Mouse (Mus musculus): Measurements from ENCODE around the gene Apoa2.

Gene Apoa2

GRCm38 (mm10) chr1:171262594-171263130 lies 37.8 kb downstream of the Apoa2 start:
- DNase-seq (ENCODE audit: low spot score): peak; percentile 29

GRCm38 (mm10) chr1:171263185-171263611 lies 38.3 kb downstream of the Apoa2 start:
- peak; percentile 64 for DNase-seq (ENCODE audit: low spot score)

GRCm38 (mm10) chr1:171263666-171264461 lies 39.0 kb downstream of the Apoa2 start:
- no peak for DNase-seq (ENCODE audit: low spot score)

- DNase-seq (ENCODE audit: low spot score): no peak
Measured at GRCm38 (mm10) chr1:171265971-171266744, 41.3 kb downstream of the Apoa2 start.

- DNase-seq (ENCODE audit: low spot score): no peak
Measured at GRCm38 (mm10) chr1:171268341-171268740, 43.5 kb downstream of the Apoa2 start.

- DNase-seq (ENCODE audit: low spot score): peak; percentile 95
Measured at GRCm38 (mm10) chr1:171269848-171270572, 45.2 kb downstream of the Apoa2 start, which contains the start of gene B4galt3. Gene B4galt3, plus strand, starts transcription at chr1:171270328.

- DNase-seq (ENCODE audit: low spot score): no peak
Measured at GRCm38 (mm10) chr1:171270573-171270900, 45.7 kb downstream of the Apoa2 start.

- DNase-seq (ENCODE audit: low spot score): no peak
Measured at GRCm38 (mm10) chr1:171271196-171271595, 46.3 kb downstream of the Apoa2 start.

GRCm38 (mm10) chr1:171271622-171272021 lies 46.8 kb downstream of the Apoa2 start:
- no peak for DNase-seq (ENCODE audit: low spot score)

- no peak for DNase-seq (ENCODE audit: low spot score)
Measured at GRCm38 (mm10) chr1:171272086-171272485, 47.2 kb downstream of the Apoa2 start.

GRCm38 (mm10) chr1:171274171-171274570 lies 49.3 kb downstream of the Apoa2 start:
- no peak for DNase-seq (ENCODE audit: low spot score)

GRCm38 (mm10) chr1:171275144-171275734 lies 50.4 kb downstream of the Apoa2 start:
- DNase-seq (ENCODE audit: low spot score): no peak
